Mouse (Mus musculus): ENCODE measurements around the gene Wipf3. TPM values are rescaled to one million over a fixed set of nuclear protein-coding genes. Genes with fewer than 3 reads are reported as not detected.

Wipf3 gene
- polyA plus RNA-seq, 1 experiment: 0.29 TPM

DNA sequence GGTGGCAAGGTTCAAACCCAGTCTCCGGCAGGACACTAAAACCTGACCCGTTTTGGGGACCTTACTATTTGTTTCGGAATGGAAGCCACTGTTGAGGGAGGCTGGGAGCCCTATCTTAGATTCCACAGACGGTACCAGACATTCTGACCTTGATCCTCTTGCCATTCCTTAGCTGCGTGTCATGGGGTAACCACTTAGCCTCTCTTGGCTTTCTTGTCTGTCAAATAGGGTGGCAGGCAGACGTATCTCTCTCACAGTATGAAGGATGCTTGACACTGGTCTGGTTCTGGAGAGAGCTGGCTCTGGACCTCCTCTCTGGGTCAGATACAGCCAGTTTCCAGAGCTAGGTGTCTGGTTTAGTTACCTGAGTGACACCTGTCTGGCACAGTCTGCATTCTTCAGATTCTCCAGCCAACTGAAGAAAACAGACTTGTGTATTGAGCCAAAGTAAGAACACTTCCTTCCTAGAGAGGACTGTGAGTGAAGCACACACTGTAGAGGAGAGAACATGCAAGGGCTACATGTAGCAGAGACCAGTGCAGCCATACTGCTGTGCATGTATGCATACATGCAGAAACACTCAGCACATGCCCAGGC is 56.7 kb downstream of the Wipf3 start:
- H3ac ChIP-seq (ENCODE audit: control insufficient read depth, insufficient read length): no peak overlapping the region
- no peak overlapping the region for H3K4me2 ChIP-seq (ENCODE audit: low read depth)
- no peaks in the 10 kb centered on the region for H3K36me3 ChIP-seq (ENCODE audit: control insufficient read depth, insufficient read depth)
- no peak for TF ChIP-seq TCF12 (IDR thresholded peaks at IDR 0.05; ENCODE audit: insufficient read depth, poor library complexity, severe bottlenecking)
- TF ChIP-seq USF1 (IDR thresholded peaks at IDR 0.05; ENCODE audit: low read depth): no peak
- TF ChIP-seq MAX (IDR thresholded peaks at IDR 0.05; ENCODE audit: low read depth): no peak
- no peak for TF ChIP-seq POLR2AphosphoS2 (IDR thresholded peaks at IDR 0.05; ENCODE audit: insufficient read length, low read depth)
- no peak for TF ChIP-seq MYOD1 (IDR thresholded peaks at IDR 0.05; ENCODE audit: control insufficient read depth in 1 of 3, insufficient read length in 2 of 3, low read depth in 2 of 3)
- no peak for TF ChIP-seq MYOG (IDR thresholded peaks at IDR 0.05; ENCODE audit: control insufficient read depth in 1 of 3, insufficient read depth in 1 of 3, insufficient read length in 2 of 3, low read depth in 2 of 3)
- TF ChIP-seq POLR2A (IDR thresholded peaks at IDR 0.05; ENCODE audit: insufficient read length, low read depth): no peak
- no peak for TF ChIP-seq TCF3 (IDR thresholded peaks at IDR 0.05; ENCODE audit: insufficient read length, low read depth)
- no peak for TF ChIP-seq REST (IDR thresholded peaks at IDR 0.05; ENCODE audit: insufficient read depth, insufficient read length)
- TF ChIP-seq SRF (IDR thresholded peaks at IDR 0.05; ENCODE audit: control insufficient read depth, insufficient read length, low read depth): no peak
- TF ChIP-seq E2F4 (IDR thresholded peaks at IDR 0.05; ENCODE audit: insufficient read depth): no peak
- TF ChIP-seq CEBPB (IDR thresholded peaks at IDR 0.05; ENCODE audit: insufficient read depth, poor library complexity, severe bottlenecking): no peak
- no peaks in the 10 kb centered on the region for H3K79me2 ChIP-seq (ENCODE audit: control insufficient read depth, insufficient read depth)
- no peak overlapping the region for H3K4me3 ChIP-seq
- peaks cover 27% of the 10 kb centered on the region for H3K27me3 ChIP-seq (ENCODE audit: control insufficient read depth, insufficient read depth, insufficient read length)

DNA sequence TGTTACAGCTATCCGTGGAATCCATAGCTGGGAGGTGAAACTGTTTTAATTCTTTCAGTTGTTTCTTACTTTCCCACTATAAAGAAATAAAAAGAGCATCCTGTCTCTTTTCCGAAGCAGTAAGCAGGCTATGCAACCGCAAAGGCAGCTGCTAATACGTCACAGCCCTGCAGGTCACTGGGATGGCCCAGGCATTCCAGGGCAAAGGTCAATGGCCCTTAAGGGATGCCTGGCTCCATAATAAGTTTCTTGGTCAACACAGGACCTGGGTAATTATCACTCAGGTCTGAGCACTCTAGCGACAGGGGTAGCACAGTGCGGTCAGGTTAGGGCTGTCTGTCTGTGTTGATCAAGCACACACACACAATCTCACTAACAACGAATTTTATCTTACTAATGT is 61.7 kb downstream of the Wipf3 start:
- H3ac ChIP-seq (ENCODE audit: control insufficient read depth, insufficient read length): no peak overlapping the region
- no peak for TF ChIP-seq CEBPB (IDR thresholded peaks at IDR 0.05; ENCODE audit: insufficient read depth, poor library complexity, severe bottlenecking)
- TF ChIP-seq POLR2A (IDR thresholded peaks at IDR 0.05; ENCODE audit: insufficient read length, low read depth): no peak
- no peak for TF ChIP-seq MYOD1 (IDR thresholded peaks at IDR 0.05; ENCODE audit: control insufficient read depth in 1 of 3, insufficient read length in 2 of 3, low read depth in 2 of 3)
- H3K79me2 ChIP-seq (ENCODE audit: control insufficient read depth, insufficient read depth): no peaks in the 10 kb centered on the region
- no peak overlapping the region for H3K4me2 ChIP-seq (ENCODE audit: low read depth)
- no peaks in the 10 kb centered on the region for H3K36me3 ChIP-seq (ENCODE audit: control insufficient read depth, insufficient read depth)
- peaks cover 20% of the 10 kb centered on the region for H3K27me3 ChIP-seq (ENCODE audit: control insufficient read depth, insufficient read depth, insufficient read length)
- no peak overlapping the region for H3K4me3 ChIP-seq

DNA sequence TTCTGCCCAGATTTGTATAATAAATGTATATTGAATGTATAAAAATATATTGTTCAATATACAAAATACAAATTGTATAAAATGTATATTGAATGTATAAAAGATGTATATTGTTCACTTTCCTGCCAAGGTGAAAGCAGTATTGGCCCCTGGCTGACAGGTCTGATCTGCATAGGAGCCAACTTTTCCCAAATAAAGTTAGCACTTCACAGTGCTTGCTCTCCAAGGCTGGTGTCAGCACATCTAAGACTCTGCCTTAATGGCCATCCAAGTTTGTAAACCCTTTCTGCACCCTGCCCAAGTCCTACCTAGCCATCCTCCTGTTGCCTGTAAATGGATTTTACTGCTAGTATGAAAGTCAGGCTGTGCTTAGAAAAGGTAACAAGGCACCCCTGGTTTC is 64.7 kb downstream of the Wipf3 start:
- Histone ChIP-seq H3ac (ENCODE audit: control insufficient read depth, insufficient read length) (no peak overlapping the region), H3K4me3 (no peak overlapping the region), H3K36me3 (ENCODE audit: control insufficient read depth, insufficient read depth) (no peaks in the 10 kb centered on the region), H3K27me3 (ENCODE audit: control insufficient read depth, insufficient read depth, insufficient read length) (peaks cover 6% of the 10 kb centered on the region), H3K4me2 (ENCODE audit: low read depth) (no peak overlapping the region), H3K79me2 (ENCODE audit: control insufficient read depth, insufficient read depth) (no peaks in the 10 kb centered on the region)
- no peak for TF ChIP-seq POLR2AphosphoS2 (IDR thresholded peaks at IDR 0.05; ENCODE audit: insufficient read length, low read depth)
- TF ChIP-seq SRF (IDR thresholded peaks at IDR 0.05; ENCODE audit: control insufficient read depth, insufficient read length, low read depth): no peak
- TF ChIP-seq POLR2A (IDR thresholded peaks at IDR 0.05; ENCODE audit: insufficient read length, low read depth): no peak
- no peak for TF ChIP-seq REST (IDR thresholded peaks at IDR 0.05; ENCODE audit: insufficient read depth, insufficient read length)
- TF ChIP-seq TCF12 (IDR thresholded peaks at IDR 0.05; ENCODE audit: insufficient read depth, poor library complexity, severe bottlenecking): no peak

DNA sequence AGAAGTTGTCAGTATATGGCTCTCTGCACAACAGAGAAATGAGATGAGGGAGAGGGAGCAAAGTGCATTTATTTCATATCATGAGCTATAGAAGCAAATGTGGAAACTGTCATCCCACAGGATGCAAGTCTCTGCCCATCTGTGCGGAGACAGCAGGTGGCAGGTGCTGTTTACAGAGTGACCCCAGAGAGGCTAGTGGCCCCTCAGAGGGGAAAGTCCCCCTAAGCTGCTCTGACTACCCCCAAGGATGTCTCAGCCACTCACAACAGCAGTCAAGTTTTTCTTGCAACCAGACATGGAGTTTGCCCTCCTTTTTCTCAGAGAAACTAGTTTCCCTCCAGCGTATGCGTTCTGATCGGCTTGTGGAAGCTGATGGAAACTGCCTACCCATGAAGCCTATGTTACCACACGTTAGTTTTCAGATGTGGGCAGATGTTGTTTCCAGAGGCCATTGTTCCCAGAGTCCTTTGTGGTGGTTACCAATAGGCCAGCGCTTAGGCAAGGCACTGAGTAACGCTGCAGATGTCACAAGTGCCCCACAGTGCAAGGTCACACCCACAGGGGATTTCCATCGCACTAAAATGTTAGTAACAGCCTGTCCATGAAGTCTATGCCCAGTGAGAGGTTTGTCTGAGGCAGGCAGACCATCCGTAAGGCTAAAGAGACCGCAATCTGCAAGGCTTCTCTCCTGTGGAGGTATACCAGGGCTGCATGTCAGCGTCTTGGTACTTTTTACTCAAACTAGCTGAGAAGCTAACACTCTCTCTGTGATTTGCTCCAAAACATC is 65.4 kb downstream of the Wipf3 start:
- H3K27me3 ChIP-seq (ENCODE audit: control insufficient read depth, insufficient read depth, insufficient read length): peaks cover 6% of the 10 kb centered on the region
- TF ChIP-seq TCF3 (IDR thresholded peaks at IDR 0.05; ENCODE audit: insufficient read length, low read depth): no peak
- no peak for TF ChIP-seq E2F4 (IDR thresholded peaks at IDR 0.05; ENCODE audit: insufficient read depth)
- TF ChIP-seq MAX (IDR thresholded peaks at IDR 0.05; ENCODE audit: low read depth): no peak
- no peak for TF ChIP-seq MYOD1 (IDR thresholded peaks at IDR 0.05; ENCODE audit: control insufficient read depth in 1 of 3, insufficient read length in 2 of 3, low read depth in 2 of 3)
- TF ChIP-seq POLR2AphosphoS2 (IDR thresholded peaks at IDR 0.05; ENCODE audit: insufficient read length, low read depth): no peak
- no peak for TF ChIP-seq POLR2A (IDR thresholded peaks at IDR 0.05; ENCODE audit: insufficient read length, low read depth)
- TF ChIP-seq MYOG (IDR thresholded peaks at IDR 0.05; ENCODE audit: control insufficient read depth in 1 of 3, insufficient read depth in 1 of 3, insufficient read length in 2 of 3, low read depth in 2 of 3): no peak
- TF ChIP-seq SRF (IDR thresholded peaks at IDR 0.05; ENCODE audit: control insufficient read depth, insufficient read length, low read depth): no peak
- no peak for TF ChIP-seq USF1 (IDR thresholded peaks at IDR 0.05; ENCODE audit: low read depth)
- no peak for TF ChIP-seq TCF12 (IDR thresholded peaks at IDR 0.05; ENCODE audit: insufficient read depth, poor library complexity, severe bottlenecking)
- no peak for TF ChIP-seq CEBPB (IDR thresholded peaks at IDR 0.05; ENCODE audit: insufficient read depth, poor library complexity, severe bottlenecking)
- no peak for TF ChIP-seq REST (IDR thresholded peaks at IDR 0.05; ENCODE audit: insufficient read depth, insufficient read length)
- no peak overlapping the region for H3ac ChIP-seq (ENCODE audit: control insufficient read depth, insufficient read length)
- H3K79me2 ChIP-seq (ENCODE audit: control insufficient read depth, insufficient read depth): no peaks in the 10 kb centered on the region
- no peak overlapping the region for H3K4me2 ChIP-seq (ENCODE audit: low read depth)
- no peaks in the 10 kb centered on the region for H3K36me3 ChIP-seq (ENCODE audit: control insufficient read depth, insufficient read depth)
- H3K4me3 ChIP-seq: no peak overlapping the region

DNA sequence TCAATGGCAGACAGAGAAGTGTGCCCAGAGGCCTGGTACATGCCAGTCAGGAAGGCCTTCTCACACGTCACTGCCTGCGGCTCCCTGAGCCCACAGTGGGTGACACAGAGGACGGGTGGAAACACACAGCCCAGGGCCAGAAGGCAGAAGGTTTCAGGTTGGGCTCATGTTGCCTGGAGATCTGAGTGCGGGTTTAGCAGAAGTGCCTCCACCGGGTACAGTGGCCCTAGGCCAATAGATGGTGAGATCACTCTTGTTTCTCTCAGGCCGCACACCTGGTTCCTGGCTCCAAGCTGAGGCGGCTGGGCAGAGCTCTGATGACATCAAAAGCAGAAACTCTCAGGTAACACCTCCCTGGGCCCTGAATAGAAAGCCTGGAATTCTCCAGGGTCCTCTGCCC is 66.8 kb downstream of the Wipf3 start:
- no peaks in the 10 kb centered on the region for H3K36me3 ChIP-seq (ENCODE audit: control insufficient read depth, insufficient read depth)
- peaks cover 6% of the 10 kb centered on the region for H3K27me3 ChIP-seq (ENCODE audit: control insufficient read depth, insufficient read depth, insufficient read length)
- no peaks in the 10 kb centered on the region for H3K79me2 ChIP-seq (ENCODE audit: control insufficient read depth, insufficient read depth)
- H3ac ChIP-seq (ENCODE audit: control insufficient read depth, insufficient read length): no peak overlapping the region
- TF ChIP-seq CEBPB (IDR thresholded peaks at IDR 0.05; ENCODE audit: insufficient read depth, poor library complexity, severe bottlenecking): no peak
- no peak for TF ChIP-seq MAX (IDR thresholded peaks at IDR 0.05; ENCODE audit: low read depth)
- TF ChIP-seq MYOD1 (IDR thresholded peaks at IDR 0.05; ENCODE audit: control insufficient read depth in 1 of 3, insufficient read length in 2 of 3, low read depth in 2 of 3): no peak
- TF ChIP-seq POLR2AphosphoS2 (IDR thresholded peaks at IDR 0.05; ENCODE audit: insufficient read length, low read depth): no peak
- no peak for TF ChIP-seq SRF (IDR thresholded peaks at IDR 0.05; ENCODE audit: control insufficient read depth, insufficient read length, low read depth)
- TF ChIP-seq USF1 (IDR thresholded peaks at IDR 0.05; ENCODE audit: low read depth): no peak
- no peak overlapping the region for H3K4me3 ChIP-seq
- H3K4me2 ChIP-seq (ENCODE audit: low read depth): no peak overlapping the region
